Mouse (Mus musculus): ENCODE results near the gene Ripk1. TPM values are rescaled to one million over a fixed set of nuclear protein-coding genes. Genes with fewer than 3 reads are reported as not detected.

Gene Ripk1
- 8.9 and 10.1 TPM in 2 replicates for polyA plus RNA-seq (2014; fragmentation: Nextera tagmentation; extraction: Ambion mirVana)

- Histone ChIP-seq H3K4me1 (replicated peaks; ENCODE audit: control insufficient read depth, insufficient read depth, low read length) (no peaks in the 10 kb centered on the region; the same call in 1 of the 2 replicates), H3K9ac (ENCODE audit: low read depth, low read length) (peak within 1 kb of the TSS; percentile 92), H3K4me2 (replicated peaks; ENCODE audit: low read depth, low read length) (peak within 1 kb of the TSS; percentile 72), H3K36me3 (ENCODE audit: control insufficient read depth, insufficient read depth, low read length) (no peaks in the 10 kb centered on the region), H3K27me3 (ENCODE audit: control insufficient read depth, insufficient read depth, low read length) (no peaks in the 10 kb centered on the region), H3K27ac (ENCODE audit: low read depth, low read length) (peak within 1 kb of the TSS; percentile 85), H3K9me3 (ENCODE audit: control insufficient read depth, low read length) (no peaks in the 10 kb centered on the region), H3K4me3 (ENCODE audit: low read depth, low read length) (peak within 1 kb of the TSS; percentile 90)
- ATAC-seq (ENCODE audit: low FRiP score) (peak; percentile 95), DNase-seq (ENCODE audit: low spot score) (peak; percentile 92)
- under 1% methylated on average over 79 of the region's 92 CpGs for whole genome bisulfite sequencing
Observed at GRCm38 (mm10) chr13:34002058-34003006, at the start of gene Ripk1, which contains the start of gene Serpinb6a. Gene Ripk1, plus strand, starts transcription at chr13:34002363. Gene Serpinb6a, minus strand, starts transcription at chr13:34002794.

DNA sequence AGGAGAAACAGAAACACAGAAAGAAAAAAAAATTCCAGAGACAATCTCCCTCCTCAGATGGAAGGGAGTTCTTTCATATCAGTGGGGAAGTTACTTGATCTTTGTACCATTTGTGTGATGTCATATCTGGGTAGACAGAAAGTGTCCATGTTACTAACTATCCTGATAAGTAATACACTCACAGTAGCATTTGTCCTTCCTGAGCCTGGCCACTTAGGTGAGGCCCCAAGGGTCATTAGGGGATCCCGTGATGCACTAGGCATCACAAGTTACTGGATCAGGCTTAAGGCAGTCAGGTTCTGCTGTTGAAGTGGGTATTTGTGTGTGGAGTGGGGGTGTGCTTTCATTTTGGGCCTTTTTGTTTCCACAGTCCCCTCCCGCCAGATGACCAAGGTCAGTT is 49.2 kb upstream of the Ripk1 start:
- DNase-seq (ENCODE audit: low spot score), result no peak
- no peak overlapping the region for H3K4me3 ChIP-seq (ENCODE audit: low read depth, low read length)

DNA sequence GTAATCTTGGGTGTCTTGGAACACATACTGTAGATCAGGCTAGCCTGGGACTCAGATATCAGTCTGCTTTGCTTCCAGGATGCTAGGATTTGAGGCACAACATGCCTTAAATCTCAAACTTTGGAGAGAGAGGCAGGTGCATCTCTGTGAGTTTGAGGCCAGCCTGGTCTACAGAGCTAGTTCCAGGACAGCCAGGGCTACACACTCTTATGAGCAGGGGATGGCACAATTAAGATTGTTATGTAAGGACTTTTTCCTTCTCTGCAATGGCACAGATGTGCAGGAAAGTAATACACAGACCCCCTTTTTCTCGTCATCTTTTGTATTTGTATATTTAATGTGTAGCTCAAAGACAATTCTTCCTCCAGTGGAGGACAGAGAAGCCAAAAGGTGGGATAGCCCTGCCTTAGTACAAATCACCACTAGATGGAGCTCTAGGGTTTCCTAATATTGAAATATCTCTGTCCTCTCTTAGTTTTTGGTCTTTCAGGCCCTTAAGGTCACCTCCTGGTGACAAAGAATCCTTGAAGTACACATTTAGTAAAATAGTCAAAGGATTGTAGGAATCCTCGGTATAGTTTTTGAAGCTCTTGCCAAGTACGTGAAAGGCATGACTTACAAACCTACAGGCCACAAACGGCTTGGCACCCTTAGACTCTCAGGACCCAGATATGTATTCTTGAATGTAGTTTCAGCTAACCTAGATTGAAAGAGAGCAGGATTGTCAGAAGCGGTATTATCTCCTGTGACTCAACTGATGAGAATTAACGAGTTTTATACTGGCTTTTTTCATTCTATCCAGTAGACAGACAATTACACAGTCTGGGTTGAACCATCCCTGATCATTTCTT is 45.4 kb upstream of the Ripk1 start:
- ATAC-seq (ENCODE audit: low FRiP score) (peak; percentile 40; the same call in 1 of the 2 replicates), DNase-seq (ENCODE audit: low spot score) (peak; percentile 66)
- Histone ChIP-seq H3K4me3 (ENCODE audit: low read depth, low read length) (no peak overlapping the region), H3K36me3 (ENCODE audit: control insufficient read depth, insufficient read depth, low read length) (no peaks in the 10 kb centered on the region), H3K27me3 (ENCODE audit: control insufficient read depth, insufficient read depth, low read length) (no peaks in the 10 kb centered on the region), H3K4me1 (replicated peaks; ENCODE audit: control insufficient read depth, insufficient read depth, low read length) (no peaks in the 10 kb centered on the region), H3K9ac (ENCODE audit: low read depth, low read length) (no peak overlapping the region), H3K9me3 (ENCODE audit: control insufficient read depth, low read length) (no peaks in the 10 kb centered on the region), H3K27ac (ENCODE audit: low read depth, low read length) (no peak overlapping the region), H3K4me2 (replicated peaks; ENCODE audit: low read depth, low read length) (no peak overlapping the region)
- WGBS, result 37% methylated on average over 6 of the region's 6 CpGs

More for the DNA sequence above, 49.2 kb upstream of the Ripk1 start:
- no peaks in the 10 kb centered on the region for H3K36me3 ChIP-seq (ENCODE audit: control insufficient read depth, insufficient read depth, low read length)
- H3K9ac ChIP-seq (ENCODE audit: low read depth, low read length), result no peak overlapping the region
- no peak overlapping the region for H3K27ac ChIP-seq (ENCODE audit: low read depth, low read length)
- H3K27me3 ChIP-seq (ENCODE audit: control insufficient read depth, insufficient read depth, low read length), result no peaks in the 10 kb centered on the region
- WGBS, result 77% methylated on average over 2 of the region's 2 CpGs
- no peaks in the 10 kb centered on the region for H3K9me3 ChIP-seq (ENCODE audit: control insufficient read depth, low read length)
- no peak for ATAC-seq (ENCODE audit: low FRiP score)
- no peaks in the 10 kb centered on the region for H3K4me1 ChIP-seq (replicated peaks; ENCODE audit: control insufficient read depth, insufficient read depth, low read length)
- no peak overlapping the region for H3K4me2 ChIP-seq (replicated peaks; ENCODE audit: low read depth, low read length)

- H3K27ac ChIP-seq (ENCODE audit: low read depth, low read length), result no peak overlapping the region
- DNase-seq (ENCODE audit: low spot score) (no peak), ATAC-seq (ENCODE audit: low FRiP score) (no peak)
- no peak overlapping the region for H3K4me3 ChIP-seq (ENCODE audit: low read depth, low read length)
- H3K4me2 ChIP-seq (replicated peaks; ENCODE audit: low read depth, low read length), result no peak overlapping the region
- H3K4me1 ChIP-seq (replicated peaks; ENCODE audit: control insufficient read depth, insufficient read depth, low read length), result no peaks in the 10 kb centered on the region
- H3K9me3 ChIP-seq (ENCODE audit: control insufficient read depth, low read length), result no peaks in the 10 kb centered on the region
- H3K36me3 ChIP-seq (ENCODE audit: control insufficient read depth, insufficient read depth, low read length), result no peaks in the 10 kb centered on the region
- H3K27me3 ChIP-seq (ENCODE audit: control insufficient read depth, insufficient read depth, low read length), result no peaks in the 10 kb centered on the region
- H3K9ac ChIP-seq (ENCODE audit: low read depth, low read length), result no peak overlapping the region
- 95% methylated on average over 2 of the region's 2 CpGs for WGBS
Observed at GRCm38 (mm10) chr13:33959771-33960170, 42.4 kb upstream of the Ripk1 start.

DNA sequence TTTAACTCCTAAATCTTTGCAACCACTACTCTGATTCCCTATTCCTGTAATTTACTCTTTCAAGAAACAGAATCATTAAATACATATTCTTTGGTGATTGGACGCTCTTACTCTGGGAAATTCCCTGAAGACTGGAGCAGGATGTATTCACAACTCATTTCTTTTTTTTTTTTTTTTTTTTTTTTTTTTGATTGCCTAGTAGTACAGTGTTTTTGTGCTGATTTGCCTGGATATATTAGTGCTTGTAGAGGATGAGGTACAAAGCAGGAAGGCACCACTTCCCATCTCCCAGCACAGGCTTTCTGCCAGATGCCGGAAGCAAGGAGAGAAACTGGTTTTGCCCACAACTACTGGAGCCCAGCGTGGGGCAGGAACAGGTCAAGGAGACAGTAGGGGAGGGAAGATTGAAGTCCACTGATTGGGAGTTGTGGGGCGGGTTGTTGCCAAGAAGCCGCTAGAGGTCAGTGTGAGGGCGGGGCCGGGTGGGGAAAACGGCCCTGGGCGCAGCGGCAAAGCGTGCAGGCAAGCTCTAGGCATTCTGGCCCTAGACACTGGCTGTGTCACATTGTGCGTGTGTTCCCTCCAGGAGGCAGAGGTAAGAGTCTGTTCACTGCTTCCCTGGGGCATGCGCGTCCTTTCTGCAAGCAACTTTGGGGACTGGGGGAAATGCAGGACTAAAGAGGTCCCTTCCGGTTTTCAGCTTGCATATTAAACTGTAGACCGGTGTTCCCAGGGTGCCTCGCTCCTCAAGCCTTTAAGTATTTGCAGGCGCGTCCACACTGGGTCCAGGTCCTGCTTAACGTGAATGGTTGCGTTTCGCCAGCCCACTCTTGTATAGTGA is 37.7 kb upstream of the Ripk1 start, which contains the start of gene Nqo2:
Nqo2 (plus strand) TSS at position 482 of the 841 bp plus-strand sequence.
- Histone ChIP-seq H3K27ac (ENCODE audit: low read depth, low read length) (peak within 1 kb of the TSS; percentile 63), H3K4me3 (ENCODE audit: low read depth, low read length) (peak within 1 kb of the TSS; percentile 44), H3K36me3 (ENCODE audit: control insufficient read depth, insufficient read depth, low read length) (no peaks in the 10 kb centered on the region), H3K9me3 (ENCODE audit: control insufficient read depth, low read length) (no peaks in the 10 kb centered on the region), H3K9ac (ENCODE audit: low read depth, low read length) (peak within 1 kb of the TSS; percentile 70), H3K4me1 (replicated peaks; ENCODE audit: control insufficient read depth, insufficient read depth, low read length) (no peaks in the 10 kb centered on the region), H3K27me3 (ENCODE audit: control insufficient read depth, insufficient read depth, low read length) (no peaks in the 10 kb centered on the region), H3K4me2 (replicated peaks; ENCODE audit: low read depth, low read length) (peak within 1 kb of the TSS; percentile 49)
- 3% methylated on average over 22 of the region's 22 CpGs for WGBS
- ATAC-seq (ENCODE audit: low FRiP score), result peak; percentile 92
- DNase-seq (ENCODE audit: low spot score), result peak; percentile 83

DNA sequence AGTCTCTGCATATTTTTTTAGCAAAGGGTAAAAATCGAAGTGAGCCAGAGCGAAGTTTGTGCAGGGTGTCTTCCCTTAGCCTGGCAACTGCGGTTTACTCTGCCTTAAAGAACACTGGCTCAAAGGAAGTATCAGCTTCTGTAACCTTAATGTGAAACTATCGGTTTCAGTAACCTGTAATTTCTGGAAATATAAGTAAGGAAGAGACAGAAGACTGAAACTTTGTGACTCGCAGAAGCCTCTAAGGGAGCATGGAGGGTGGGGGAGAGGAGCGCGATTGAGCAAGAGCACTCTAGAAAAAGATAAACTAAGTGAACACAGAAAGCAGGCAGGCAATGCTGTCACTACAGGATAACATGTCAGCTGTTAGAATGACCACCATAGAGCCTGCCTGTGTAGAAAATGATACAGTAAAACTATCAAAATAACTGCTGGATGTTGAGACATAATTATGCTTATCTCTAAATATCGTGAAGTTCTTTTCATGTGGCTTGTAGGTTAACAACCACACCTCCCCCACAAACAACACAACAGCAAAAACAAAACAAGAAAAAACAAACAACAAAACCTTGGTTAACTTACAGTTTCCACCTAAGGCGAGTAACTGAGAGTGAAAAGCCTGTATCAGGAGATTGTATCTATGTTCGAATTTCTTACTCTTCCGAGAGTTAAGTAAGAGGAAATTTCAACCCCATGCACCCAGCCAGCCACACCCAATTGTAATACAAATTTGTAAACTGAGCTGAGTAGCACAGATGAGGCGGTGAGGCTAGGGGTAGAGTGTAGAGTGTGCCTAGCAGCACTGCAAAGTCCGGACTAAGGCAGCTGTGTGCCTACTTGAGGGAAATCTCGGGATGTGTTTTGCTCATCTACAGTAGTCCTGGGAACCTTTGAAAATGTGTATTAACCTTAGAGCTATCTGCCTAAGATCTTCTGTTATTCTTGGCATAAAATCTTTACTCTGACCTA is 36.8 kb upstream of the Ripk1 start:
- peak overlapping the region; percentile 63; the same call in 1 of the 2 replicates for H3K27ac ChIP-seq (ENCODE audit: low read depth, low read length)
- 23% methylated on average over 14 of the region's 14 CpGs for WGBS
- no peaks in the 10 kb centered on the region for H3K36me3 ChIP-seq (ENCODE audit: control insufficient read depth, insufficient read depth, low read length)
- no peaks in the 10 kb centered on the region for H3K9me3 ChIP-seq (ENCODE audit: control insufficient read depth, low read length)
- peak overlapping the region; percentile 49 for H3K4me2 ChIP-seq (replicated peaks; ENCODE audit: low read depth, low read length)
- H3K9ac ChIP-seq (ENCODE audit: low read depth, low read length), result peak overlapping the region; percentile 70
- peak overlapping the region; percentile 44 for H3K4me3 ChIP-seq (ENCODE audit: low read depth, low read length)
- ATAC-seq (ENCODE audit: low FRiP score), result peak; percentile 45; the same call in 1 of the 2 replicates
- no peaks in the 10 kb centered on the region for H3K27me3 ChIP-seq (ENCODE audit: control insufficient read depth, insufficient read depth, low read length)
- no peaks in the 10 kb centered on the region for H3K4me1 ChIP-seq (replicated peaks; ENCODE audit: control insufficient read depth, insufficient read depth, low read length)
- no peak for DNase-seq (ENCODE audit: low spot score)

DNA sequence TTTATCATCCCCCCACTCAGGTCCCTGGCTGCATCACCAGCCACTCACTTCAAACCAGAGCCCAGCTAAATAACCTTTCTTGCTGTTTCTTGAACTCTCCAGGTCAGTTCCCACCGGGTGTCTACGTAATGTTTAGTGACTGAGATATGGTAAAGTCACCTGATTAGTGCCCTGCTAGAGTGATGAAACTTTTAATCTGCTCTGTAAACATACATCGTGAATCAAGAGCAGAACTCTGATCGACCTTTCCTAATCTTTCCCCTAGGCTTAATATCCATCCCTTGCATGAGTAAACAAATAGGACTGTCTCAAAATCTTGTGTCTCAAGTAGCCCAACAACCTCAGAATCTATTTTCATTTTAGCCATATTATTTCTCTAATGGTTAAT is 36.1 kb upstream of the Ripk1 start:
- Histone ChIP-seq H3K36me3 (ENCODE audit: control insufficient read depth, insufficient read depth, low read length) (no peaks in the 10 kb centered on the region), H3K9me3 (ENCODE audit: control insufficient read depth, low read length) (no peaks in the 10 kb centered on the region), H3K9ac (ENCODE audit: low read depth, low read length) (no peak overlapping the region), H3K4me3 (ENCODE audit: low read depth, low read length) (no peak overlapping the region), H3K4me2 (replicated peaks; ENCODE audit: low read depth, low read length) (no peak overlapping the region), H3K27me3 (ENCODE audit: control insufficient read depth, insufficient read depth, low read length) (no peaks in the 10 kb centered on the region), H3K4me1 (replicated peaks; ENCODE audit: control insufficient read depth, insufficient read depth, low read length) (no peaks in the 10 kb centered on the region), H3K27ac (ENCODE audit: low read depth, low read length) (no peak overlapping the region)
- ATAC-seq (ENCODE audit: low FRiP score) (no peak), DNase-seq (ENCODE audit: low spot score) (no peak)
- WGBS, result 77% methylated on average over 4 of the region's 4 CpGs
